Mouse (Mus musculus): ENCODE results near the gene Ift22. TPM values are rescaled to one million over a fixed set of nuclear protein-coding genes. Genes with fewer than 3 reads are reported as not detected.

Gene Ift22
- polyA plus RNA-seq, 1 experiment = 21.6 TPM

DNA sequence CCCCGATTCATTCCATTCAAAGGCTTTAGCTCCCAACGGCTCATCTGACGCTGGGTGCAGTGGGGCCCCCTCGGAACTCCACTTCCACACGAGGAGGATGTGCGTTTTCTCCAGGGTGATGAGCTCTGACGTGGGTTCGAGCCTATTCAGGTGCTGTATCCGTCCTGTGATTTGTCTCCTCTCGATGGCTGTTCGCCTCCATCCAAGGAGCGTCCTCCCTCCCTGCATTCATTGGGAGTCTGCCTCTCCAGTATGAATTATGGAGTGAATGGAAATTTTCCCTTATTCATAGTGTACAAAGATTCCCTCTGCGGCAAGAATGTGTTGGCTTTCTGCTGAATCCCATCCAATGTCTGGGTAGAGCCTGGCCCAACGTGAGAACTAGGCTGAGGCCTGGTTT, 23.9 kb downstream of the Ift22 start:
- Histone ChIP-seq H3K4me3 (ENCODE audit: insufficient read depth, poor library complexity, severe bottlenecking) (no peak overlapping the region), H3K79me3 (ENCODE audit: low read depth) (no peaks in the 10 kb centered on the region), H3K79me2 (ENCODE audit: control insufficient read depth, insufficient read depth) (no peaks in the 10 kb centered on the region), H3ac (ENCODE audit: control insufficient read depth, insufficient read length, low read depth) (no peak overlapping the region), H3K27me3 (ENCODE audit: control insufficient read depth, insufficient read depth, insufficient read length) (no peaks in the 10 kb centered on the region), H3K36me3 (ENCODE audit: control insufficient read depth, insufficient read depth) (no peaks in the 10 kb centered on the region)
- TF ChIP-seq FOSL1 (IDR thresholded peaks at IDR 0.05; ENCODE audit: insufficient read depth, low read length, poor library complexity, severe bottlenecking) (no peak), MYOD1 (IDR thresholded peaks at IDR 0.05; ENCODE audit: control insufficient read depth, insufficient read length, low read depth) (no peak), MYOG (IDR thresholded peaks at IDR 0.05; ENCODE audit: control insufficient read depth, extremely low read depth, insufficient read length) (no peak)

DNA sequence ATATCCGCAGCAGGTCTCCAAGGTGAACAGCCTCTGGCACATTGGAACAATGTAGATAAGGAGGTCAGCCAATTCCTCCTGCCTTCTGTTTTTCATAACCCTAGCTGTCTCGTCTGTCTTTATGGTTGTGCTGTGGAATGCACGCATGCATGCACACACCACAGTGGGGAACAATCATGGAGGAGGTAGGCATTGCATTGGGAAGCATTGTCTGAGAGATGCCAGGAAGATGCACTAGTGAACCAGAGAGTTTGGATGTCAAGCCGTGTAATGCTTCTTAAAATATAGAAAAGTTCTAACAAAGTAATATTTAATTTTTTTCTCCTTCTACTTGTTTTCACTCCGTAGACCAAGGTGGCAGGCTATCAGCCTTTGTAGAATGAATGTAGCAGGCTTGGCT, 25.0 kb downstream of the Ift22 start:
- no peaks in the 10 kb centered on the region for H3K36me3 ChIP-seq (ENCODE audit: control insufficient read depth, insufficient read depth)
- no peak overlapping the region for H3K4me3 ChIP-seq (ENCODE audit: insufficient read depth, poor library complexity, severe bottlenecking)
- no peaks in the 10 kb centered on the region for H3K79me2 ChIP-seq (ENCODE audit: control insufficient read depth, insufficient read depth)
- H3K79me3 ChIP-seq (ENCODE audit: low read depth) = no peaks in the 10 kb centered on the region
- TF ChIP-seq CEBPB (IDR thresholded peaks at IDR 0.05; ENCODE audit: low read depth) (no peak), USF1 (IDR thresholded peaks at IDR 0.05; ENCODE audit: low read depth) (no peak), MYOD1 (IDR thresholded peaks at IDR 0.05; ENCODE audit: control insufficient read depth, insufficient read length, low read depth) (no peak), CTCF (IDR thresholded peaks at IDR 0.05; ENCODE audit: control insufficient read depth, insufficient read depth, insufficient read length) (no peak), FOSL1 (IDR thresholded peaks at IDR 0.05; ENCODE audit: insufficient read depth, low read length, poor library complexity, severe bottlenecking) (no peak), MAX (IDR thresholded peaks at IDR 0.05) (no peak), MYOG (IDR thresholded peaks at IDR 0.05; ENCODE audit: control insufficient read depth, extremely low read depth, insufficient read length) (no peak)
- no peaks in the 10 kb centered on the region for H3K27me3 ChIP-seq (ENCODE audit: control insufficient read depth, insufficient read depth, insufficient read length)
- H3ac ChIP-seq (ENCODE audit: control insufficient read depth, insufficient read length, low read depth) = no peak overlapping the region

DNA sequence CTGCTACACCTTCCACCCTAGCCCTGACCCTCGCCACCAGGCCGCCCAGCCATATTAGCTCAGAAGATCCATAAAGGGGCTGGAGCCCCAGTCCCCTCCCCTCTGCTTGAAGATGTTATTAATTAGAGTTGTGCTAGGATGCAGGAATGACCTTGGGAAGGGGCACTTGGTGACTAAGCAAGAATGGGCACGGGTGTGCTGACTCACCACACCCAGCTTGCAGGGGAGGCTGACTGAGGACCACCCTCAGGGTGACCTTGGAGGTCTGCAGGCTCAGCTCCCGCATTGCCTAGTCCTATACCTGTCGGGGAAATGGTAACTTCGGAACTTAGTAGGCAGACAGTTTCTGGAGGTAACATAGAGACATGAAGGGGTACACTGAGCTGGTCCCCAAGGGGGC, 26.0 kb downstream of the Ift22 start:
- Histone ChIP-seq H3K4me3 (ENCODE audit: insufficient read depth, poor library complexity, severe bottlenecking) (no peak overlapping the region), H3ac (ENCODE audit: control insufficient read depth, insufficient read length, low read depth) (no peak overlapping the region), H3K27me3 (ENCODE audit: control insufficient read depth, insufficient read depth, insufficient read length) (no peaks in the 10 kb centered on the region), H3K79me2 (ENCODE audit: control insufficient read depth, insufficient read depth) (no peaks in the 10 kb centered on the region), H3K36me3 (ENCODE audit: control insufficient read depth, insufficient read depth) (no peaks in the 10 kb centered on the region), H3K79me3 (ENCODE audit: low read depth) (no peaks in the 10 kb centered on the region)
- TF ChIP-seq MAX (IDR thresholded peaks at IDR 0.05) (no peak), FOSL1 (IDR thresholded peaks at IDR 0.05; ENCODE audit: insufficient read depth, low read length, poor library complexity, severe bottlenecking) (no peak)

DNA sequence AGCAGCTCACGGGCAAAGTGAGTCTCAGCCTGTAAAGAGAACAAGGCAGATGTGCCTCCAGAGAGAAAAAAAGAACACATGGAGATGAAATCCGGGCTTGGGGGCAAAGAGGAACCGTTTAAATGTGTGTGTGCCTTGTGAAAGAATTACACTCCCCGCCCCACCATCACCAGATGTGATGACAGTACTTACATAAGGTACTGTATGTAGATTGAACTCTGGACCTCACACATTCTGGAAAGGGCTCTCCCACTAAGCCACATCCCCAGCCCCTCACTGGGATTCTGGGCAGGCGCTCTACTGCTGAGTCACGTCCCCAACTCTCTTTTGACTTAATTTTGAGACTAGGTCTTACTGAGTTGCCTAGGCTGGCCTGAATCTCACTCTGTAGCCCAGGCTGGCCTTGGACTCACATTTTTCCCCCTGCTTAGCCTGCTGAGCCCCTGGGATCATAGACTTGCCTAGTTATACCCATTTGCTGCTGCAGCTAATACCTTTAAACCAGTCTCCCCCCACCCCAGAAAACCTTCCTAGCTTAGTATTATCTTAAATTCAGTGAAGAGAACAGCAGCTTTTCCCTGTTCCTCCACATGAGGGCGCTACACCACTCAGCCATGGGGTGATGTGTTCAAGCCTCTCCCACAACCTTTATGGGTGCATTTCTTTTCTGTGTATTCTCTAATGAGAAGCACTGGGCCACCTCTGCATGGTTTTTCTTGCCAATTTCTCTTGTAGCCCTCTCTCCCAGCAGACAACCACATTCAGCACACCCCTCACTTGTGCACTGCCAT, 28.1 kb downstream of the Ift22 start:
- no peaks in the 10 kb centered on the region for H3K79me2 ChIP-seq (ENCODE audit: control insufficient read depth, insufficient read depth)
- H3ac ChIP-seq (ENCODE audit: control insufficient read depth, insufficient read length, low read depth) = no peak overlapping the region
- no peak overlapping the region for H3K4me3 ChIP-seq (ENCODE audit: insufficient read depth, poor library complexity, severe bottlenecking)
- H3K36me3 ChIP-seq (ENCODE audit: control insufficient read depth, insufficient read depth) = no peaks in the 10 kb centered on the region
- H3K79me3 ChIP-seq (ENCODE audit: low read depth) = no peaks in the 10 kb centered on the region
- H3K27me3 ChIP-seq (ENCODE audit: control insufficient read depth, insufficient read depth, insufficient read length) = no peaks in the 10 kb centered on the region
- TF ChIP-seq USF1 (IDR thresholded peaks at IDR 0.05; ENCODE audit: low read depth) (no peak), CTCF (IDR thresholded peaks at IDR 0.05; ENCODE audit: control insufficient read depth, insufficient read depth, insufficient read length) (no peak), MYOD1 (IDR thresholded peaks at IDR 0.05; ENCODE audit: control insufficient read depth, insufficient read length, low read depth) (no peak), MAX (IDR thresholded peaks at IDR 0.05) (no peak), MYOG (IDR thresholded peaks at IDR 0.05; ENCODE audit: control insufficient read depth, extremely low read depth, insufficient read length) (no peak), FOSL1 (IDR thresholded peaks at IDR 0.05; ENCODE audit: insufficient read depth, low read length, poor library complexity, severe bottlenecking) (no peak), CEBPB (IDR thresholded peaks at IDR 0.05; ENCODE audit: low read depth) (no peak)

DNA sequence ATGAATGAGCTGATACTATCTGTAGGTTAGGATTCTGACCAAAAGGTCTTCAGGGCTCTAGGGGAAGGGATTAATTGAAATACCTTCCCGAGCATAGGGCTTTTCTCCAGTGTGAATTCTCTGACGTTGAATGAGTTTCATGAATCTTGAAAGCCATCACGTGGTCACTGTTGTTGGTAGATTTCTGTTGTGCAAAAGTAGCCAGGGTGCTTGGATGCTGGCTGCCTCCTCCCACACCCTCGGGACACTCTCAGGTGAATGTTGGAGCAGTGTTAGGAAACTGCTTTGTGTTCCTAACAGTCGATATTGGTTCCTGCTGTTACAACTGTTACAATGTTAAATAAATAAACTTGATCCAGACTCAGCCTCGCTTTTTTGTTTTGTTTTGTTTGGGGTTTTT, 28.8 kb downstream of the Ift22 start:
- Histone ChIP-seq H3K79me2 (ENCODE audit: control insufficient read depth, insufficient read depth) (no peaks in the 10 kb centered on the region), H3K36me3 (ENCODE audit: control insufficient read depth, insufficient read depth) (no peaks in the 10 kb centered on the region), H3K27me3 (ENCODE audit: control insufficient read depth, insufficient read depth, insufficient read length) (no peaks in the 10 kb centered on the region), H3ac (ENCODE audit: control insufficient read depth, insufficient read length, low read depth) (no peak overlapping the region), H3K79me3 (ENCODE audit: low read depth) (no peaks in the 10 kb centered on the region), H3K4me3 (ENCODE audit: insufficient read depth, poor library complexity, severe bottlenecking) (no peak overlapping the region)
- TF ChIP-seq MYOG (IDR thresholded peaks at IDR 0.05; ENCODE audit: control insufficient read depth, extremely low read depth, insufficient read length) (no peak), USF1 (IDR thresholded peaks at IDR 0.05; ENCODE audit: low read depth) (no peak), MAX (IDR thresholded peaks at IDR 0.05) (no peak), CTCF (IDR thresholded peaks at IDR 0.05; ENCODE audit: control insufficient read depth, insufficient read depth, insufficient read length) (no peak), CEBPB (IDR thresholded peaks at IDR 0.05; ENCODE audit: low read depth) (no peak), FOSL1 (IDR thresholded peaks at IDR 0.05; ENCODE audit: insufficient read depth, low read length, poor library complexity, severe bottlenecking) (no peak)

DNA sequence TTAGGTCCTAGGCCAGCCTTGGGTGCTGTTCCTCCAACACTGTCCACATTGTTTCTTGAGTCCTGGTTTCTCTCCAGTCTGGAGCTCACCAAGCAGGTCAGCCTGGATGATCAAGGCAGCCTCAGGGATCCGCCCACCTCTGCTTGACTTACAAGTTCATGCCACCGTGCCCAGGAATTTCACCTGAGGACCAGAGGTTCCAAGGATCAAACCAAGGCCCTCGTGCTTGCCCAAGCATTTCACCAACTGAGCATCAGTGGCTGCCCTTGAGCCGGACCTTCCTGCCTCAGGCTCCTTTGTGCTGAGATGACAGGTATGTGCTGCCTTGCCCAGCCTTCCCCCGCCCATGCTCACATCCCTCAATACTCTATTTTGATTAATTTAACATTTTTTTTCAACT, 29.7 kb downstream of the Ift22 start:
- H3K79me2 ChIP-seq (ENCODE audit: control insufficient read depth, insufficient read depth) = no peaks in the 10 kb centered on the region

More for the DNA sequence above, 29.7 kb downstream of the Ift22 start:
- TF ChIP-seq FOSL1 (IDR thresholded peaks at IDR 0.05; ENCODE audit: insufficient read depth, low read length, poor library complexity, severe bottlenecking) (no peak), CEBPB (IDR thresholded peaks at IDR 0.05; ENCODE audit: low read depth) (no peak), MYOG (IDR thresholded peaks at IDR 0.05; ENCODE audit: control insufficient read depth, extremely low read depth, insufficient read length) (no peak), CTCF (IDR thresholded peaks at IDR 0.05; ENCODE audit: control insufficient read depth, insufficient read depth, insufficient read length) (no peak), USF1 (IDR thresholded peaks at IDR 0.05; ENCODE audit: low read depth) (no peak), MAX (IDR thresholded peaks at IDR 0.05) (no peak), MYOD1 (IDR thresholded peaks at IDR 0.05; ENCODE audit: control insufficient read depth, insufficient read length, low read depth) (no peak)
- H3K79me3 ChIP-seq (ENCODE audit: low read depth) = no peaks in the 10 kb centered on the region
- H3K4me3 ChIP-seq (ENCODE audit: insufficient read depth, poor library complexity, severe bottlenecking) = no peak overlapping the region
- H3K27me3 ChIP-seq (ENCODE audit: control insufficient read depth, insufficient read depth, insufficient read length) = no peaks in the 10 kb centered on the region
- no peaks in the 10 kb centered on the region for H3K36me3 ChIP-seq (ENCODE audit: control insufficient read depth, insufficient read depth)
- no peak overlapping the region for H3ac ChIP-seq (ENCODE audit: control insufficient read depth, insufficient read length, low read depth)

Data from C2C12 (cell line).